Mouse (Mus musculus) T-cell, adult 2 months (primary cell): ENCODE measurements around the gene Gstm5.
A peak's percentile ranks its signal among the peaks of the same experiment; 100 is the strongest.

ENCODE experiments used
- DNase-seq: peaks from one replicate; pipeline ENCODE4 v3.0.0; 2022; ENCODE audit warnings: low spot score

The Gstm5 gene

DNA sequence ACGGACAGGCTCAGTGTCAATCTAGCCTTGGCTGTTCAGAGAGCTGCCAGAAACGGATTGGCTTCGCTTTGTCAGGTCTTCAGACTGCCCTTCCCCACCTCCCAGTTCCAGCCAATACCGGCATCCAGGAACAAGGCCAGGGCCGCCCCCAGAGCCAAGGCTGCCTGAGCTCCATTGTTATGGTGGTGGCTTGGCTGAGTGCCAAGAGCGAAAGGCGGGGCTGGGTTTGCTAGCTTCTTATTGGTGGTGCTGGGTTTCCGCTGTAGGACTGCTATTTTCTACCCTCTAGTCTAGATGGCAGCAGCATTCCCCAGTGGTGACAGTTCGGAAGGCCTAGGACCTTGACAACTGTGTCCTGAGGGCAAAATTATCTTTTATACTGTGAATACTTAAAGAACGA lies 36.0 kb downstream of the Gstm5 start, which contains the start of gene Gstm7:
Gene Gstm7, minus strand, starts transcription at position 148 of the 400 bp plus-strand sequence.
- peak; percentile 84 for DNase-seq

DNA sequence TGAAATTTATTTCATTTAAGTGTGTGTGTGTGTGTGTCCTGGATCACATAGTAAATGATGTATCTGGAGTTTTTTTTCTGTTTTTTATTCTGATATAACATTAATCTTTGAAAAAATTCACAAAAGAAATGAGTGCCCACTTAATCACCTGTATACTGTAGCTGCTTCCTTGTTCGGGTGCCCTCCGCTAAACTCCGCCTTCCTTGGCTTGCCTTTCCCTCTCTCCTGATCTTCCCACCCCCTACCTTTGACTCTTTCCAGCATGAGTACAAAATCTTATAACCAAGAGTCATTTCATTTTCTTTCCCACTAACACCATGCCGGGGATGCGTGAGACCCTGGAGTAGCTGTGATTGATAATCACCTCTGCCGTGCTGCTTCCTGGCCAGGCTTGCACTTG lies 36.5 kb downstream of the Gstm5 start:
- no peak for DNase-seq

DNA sequence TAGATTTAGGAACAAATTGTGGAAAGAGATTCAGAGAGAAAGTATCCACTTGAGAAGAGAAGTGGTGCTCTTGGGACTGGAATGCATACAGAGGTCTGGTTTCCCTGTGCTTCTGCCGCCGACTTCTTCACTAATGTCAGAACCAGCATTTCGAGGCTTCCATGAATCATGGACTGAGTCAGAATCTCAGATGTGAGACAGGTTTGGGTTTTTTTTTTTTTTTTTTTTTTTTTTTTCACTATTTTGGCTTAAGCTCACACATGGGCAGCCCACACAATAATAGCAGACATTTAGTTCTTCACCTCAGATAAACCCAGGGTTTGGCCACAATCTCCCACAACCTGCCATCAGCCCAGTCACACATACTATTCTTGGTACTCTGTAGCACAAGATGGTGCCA lies 39.6 kb downstream of the Gstm5 start:
- DNase-seq: no peak

DNA sequence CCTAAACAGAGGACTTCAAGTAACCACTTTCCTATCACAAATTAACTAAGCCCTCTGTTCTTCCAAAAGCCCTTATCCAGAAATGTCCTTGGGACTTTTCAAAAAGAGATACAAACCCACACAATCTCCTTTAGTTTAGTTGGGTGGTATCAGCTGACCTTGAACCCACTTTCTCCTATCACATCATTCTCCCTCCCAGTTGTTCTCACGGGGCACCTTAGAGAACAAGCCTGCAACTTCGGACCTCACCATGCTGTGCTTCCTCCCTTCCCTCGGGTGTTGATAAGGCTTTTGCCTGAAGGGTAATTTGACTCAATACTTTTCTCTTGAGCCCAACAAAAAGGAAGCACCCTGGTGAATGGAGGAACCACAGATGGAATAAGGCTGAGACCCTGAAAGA lies 40.3 kb downstream of the Gstm5 start:
- DNase-seq: no peak

DNA sequence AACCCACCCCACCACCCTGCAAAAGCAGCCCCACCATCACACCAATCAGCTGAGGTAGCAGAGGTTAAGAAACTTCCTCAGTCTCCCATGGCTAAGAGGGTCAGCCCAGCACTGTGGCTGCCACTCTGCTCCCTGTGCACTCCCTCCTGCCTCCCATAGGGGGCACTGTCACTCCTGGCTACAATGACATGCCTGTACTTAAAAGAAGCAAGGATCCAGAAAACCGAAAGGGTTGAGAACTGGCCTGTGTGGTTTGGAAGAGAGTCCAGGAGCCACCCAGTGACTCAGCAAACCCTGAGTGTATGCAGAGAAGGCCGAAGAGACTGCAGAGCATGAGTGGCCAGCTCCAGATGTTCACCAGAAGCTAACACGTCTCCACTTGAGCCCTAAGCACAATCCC lies 43.8 kb downstream of the Gstm5 start:
- DNase-seq: peak; percentile 21

DNA sequence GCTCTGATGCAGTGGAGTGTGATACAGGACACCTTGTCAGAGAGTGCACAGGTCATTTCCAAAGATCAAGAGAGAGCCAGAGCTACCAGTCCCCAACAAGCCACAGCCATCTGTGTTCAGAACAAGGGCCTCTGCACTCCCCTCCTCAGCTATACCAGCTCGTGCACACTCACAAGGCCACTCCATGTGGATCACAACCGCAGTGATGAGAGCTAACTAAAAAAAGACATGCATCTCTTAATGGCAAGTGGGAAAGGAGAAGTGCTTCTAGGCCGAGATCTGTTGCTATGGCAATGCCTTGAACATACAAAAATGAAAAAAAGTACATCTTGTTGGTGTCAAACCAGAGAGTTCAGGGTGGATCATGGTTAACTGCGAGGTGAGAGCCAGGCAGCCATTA lies 44.2 kb downstream of the Gstm5 start:
- DNase-seq: no peak

DNA sequence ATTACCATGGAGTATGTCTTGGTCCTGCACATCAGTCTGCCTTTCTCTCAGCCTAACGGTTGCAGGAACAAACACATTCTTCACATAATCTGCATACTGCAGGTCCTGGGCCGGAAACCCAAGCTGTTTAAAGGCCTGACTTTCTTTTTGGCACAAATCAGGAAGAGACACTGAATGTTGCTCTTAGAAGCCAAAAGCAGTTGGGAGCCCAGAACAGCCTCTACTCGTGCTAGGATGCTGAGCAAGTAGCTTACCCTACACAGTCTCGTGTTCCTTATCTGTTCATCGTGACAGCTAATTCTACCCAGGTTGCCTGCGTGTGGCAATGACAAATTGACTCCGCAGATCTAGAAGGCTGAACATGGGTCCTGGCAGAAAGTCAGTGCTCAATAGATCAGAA lies 44.9 kb downstream of the Gstm5 start:
- DNase-seq: no peak

DNA sequence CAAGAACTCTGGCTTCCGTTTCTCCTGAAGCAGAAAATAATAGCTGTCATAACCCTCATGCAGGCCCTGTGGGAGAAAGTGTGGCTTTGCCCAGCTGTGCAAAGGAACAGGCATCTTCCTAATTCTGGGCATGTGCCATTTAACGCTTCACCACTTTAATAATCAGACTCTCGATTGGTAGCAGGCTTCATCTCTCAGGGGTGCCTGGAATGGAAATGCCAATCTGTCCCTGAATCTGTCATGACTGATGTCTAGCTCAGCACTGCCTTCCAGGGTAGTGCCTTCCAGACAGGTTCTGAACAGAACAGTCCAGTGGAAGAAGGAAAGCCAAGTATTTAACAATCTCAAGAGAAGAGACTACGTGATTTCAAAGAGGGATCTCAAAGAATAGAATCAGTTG lies 45.6 kb downstream of the Gstm5 start:
- DNase-seq: no peak

DNA sequence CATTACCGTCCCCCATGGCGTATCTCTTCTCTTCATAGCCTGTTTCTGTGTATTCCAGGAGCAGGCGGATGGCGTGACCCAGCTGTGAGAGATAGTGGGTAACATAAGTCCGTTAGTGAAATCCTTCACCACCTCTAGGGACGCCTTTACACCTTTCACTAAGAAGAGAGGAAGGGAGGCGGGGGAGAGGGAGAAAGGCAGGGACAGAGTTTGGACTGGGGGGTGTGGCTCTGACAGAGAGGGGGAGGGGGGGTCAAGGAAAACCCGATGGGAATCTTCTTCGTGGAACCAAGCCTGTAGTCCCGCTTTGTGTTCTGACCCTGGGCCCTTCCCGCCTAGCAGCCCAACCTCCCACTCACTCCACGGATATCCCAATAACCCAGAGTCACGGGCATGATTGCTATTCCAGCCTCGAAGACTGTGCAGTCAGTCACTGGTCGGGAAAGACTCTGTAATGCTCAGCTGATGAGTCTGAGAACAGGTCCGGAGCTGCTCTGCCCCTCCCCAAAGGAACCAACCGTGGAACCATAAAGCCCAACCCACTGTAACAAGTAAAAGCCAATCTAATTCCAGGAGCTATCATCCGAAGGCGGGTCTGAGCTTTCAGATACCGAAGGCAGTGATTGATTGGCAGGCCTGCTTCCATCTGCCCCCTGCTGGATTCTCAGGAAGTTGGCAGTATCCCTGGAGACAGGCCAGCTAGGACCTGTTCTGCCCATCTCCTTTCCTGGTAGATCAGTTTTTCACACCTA lies 47.8 kb downstream of the Gstm5 start, which contains the start of gene Gstm6:
Gene Gstm6, minus strand, starts transcription at position 511 of the 752 bp plus-strand sequence.
- no peak for DNase-seq

DNA sequence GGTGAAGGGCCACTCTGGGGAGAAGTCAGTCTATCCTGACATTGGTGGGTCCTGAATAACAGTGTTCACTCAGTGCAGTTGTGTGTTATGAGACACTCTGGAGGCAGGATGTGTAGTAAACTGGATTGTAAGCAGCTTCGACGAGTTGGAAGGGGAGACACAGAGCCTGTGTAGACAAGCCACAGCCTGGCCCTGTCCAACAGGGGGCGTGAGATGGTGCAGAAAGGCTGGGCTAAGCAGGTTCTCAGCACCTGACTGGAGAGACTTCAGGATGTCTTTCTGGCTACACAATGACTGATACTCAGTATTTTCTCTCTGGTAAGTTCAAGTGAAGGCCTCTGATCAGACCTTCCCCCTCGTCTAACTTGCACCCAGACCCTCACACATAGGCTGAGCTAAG lies 50.1 kb downstream of the Gstm5 start:
- no peak for DNase-seq
